Mouse (Mus musculus): ENCODE data around the gene Nek1. TPM values are rescaled to one million over a fixed set of nuclear protein-coding genes. Genes with fewer than 3 reads are reported as not detected.

Nek1 gene
- polyA plus RNA-seq, 1 experiment: 10.0 TPM

GRCm38 (mm10) chr8:60962763-60963162 is 30.2 kb upstream of the Nek1 start:
- no peaks in the 10 kb centered on the region; the same call in 1 of the 2 replicates for H3K4me1 ChIP-seq (ENCODE audit: control insufficient read depth, insufficient read depth, low read length)

GRCm38 (mm10) chr8:60963931-60964330 is 29.1 kb upstream of the Nek1 start:
- TF ChIP-seq CTCF (IDR thresholded peaks at IDR 0.05; ENCODE audit: control insufficient read depth, insufficient read depth, low read length) (no peak), POLR2A (IDR thresholded peaks at IDR 0.05; ENCODE audit: borderline replicate concordance, control insufficient read depth, low read depth, low read length) (no peak)
- H3K4me1 ChIP-seq (ENCODE audit: control insufficient read depth, insufficient read depth, low read length): no peaks in the 10 kb centered on the region; the same call in 1 of the 2 replicates
- H3K4me3 ChIP-seq (replicated peaks; ENCODE audit: control insufficient read depth, low read depth, low read length): no peak overlapping the region
- H3K27ac ChIP-seq (ENCODE audit: control insufficient read depth, insufficient read depth, low read depth, low read length, poor library complexity): no peak overlapping the region
- 40% methylated on average over 2 of the region's 2 CpGs for WGBS

More at GRCm38 (mm10) chr8:60962763-60963162, 30.2 kb upstream of the Nek1 start:
- 32% methylated on average over 3 of the region's 3 CpGs for WGBS
- Histone ChIP-seq H3K27ac (ENCODE audit: control insufficient read depth, insufficient read depth, low read depth, low read length, poor library complexity) (no peak overlapping the region), H3K4me3 (replicated peaks; ENCODE audit: control insufficient read depth, low read depth, low read length) (no peak overlapping the region)
- TF ChIP-seq CTCF (IDR thresholded peaks at IDR 0.05; ENCODE audit: control insufficient read depth, insufficient read depth, low read length) (no peak), POLR2A (IDR thresholded peaks at IDR 0.05; ENCODE audit: borderline replicate concordance, control insufficient read depth, low read depth, low read length) (no peak)

- 91% methylated on average over 4 of the region's 4 CpGs for WGBS
- peaks cover 1% of the 10 kb centered on the region; the same call in 1 of the 2 replicates for H3K4me1 ChIP-seq (ENCODE audit: control insufficient read depth, insufficient read depth, low read length)
- H3K4me3 ChIP-seq (replicated peaks; ENCODE audit: control insufficient read depth, low read depth, low read length): no peak overlapping the region
- H3K27ac ChIP-seq (ENCODE audit: control insufficient read depth, insufficient read depth, low read depth, low read length, poor library complexity): no peak overlapping the region
- no peak for TF ChIP-seq CTCF (IDR thresholded peaks at IDR 0.05; ENCODE audit: control insufficient read depth, insufficient read depth, low read length)
- no peak for TF ChIP-seq POLR2A (IDR thresholded peaks at IDR 0.05; ENCODE audit: borderline replicate concordance, control insufficient read depth, low read depth, low read length)
Observed at GRCm38 (mm10) chr8:60964518-60964917, 28.5 kb upstream of the Nek1 start.

- 27% methylated on average over 6 of the region's 6 CpGs for WGBS
- Histone ChIP-seq H3K4me3 (replicated peaks; ENCODE audit: control insufficient read depth, low read depth, low read length) (no peak overlapping the region), H3K4me1 (ENCODE audit: control insufficient read depth, insufficient read depth, low read length) (peaks cover 1% of the 10 kb centered on the region; the same call in 1 of the 2 replicates), H3K27ac (ENCODE audit: control insufficient read depth, insufficient read depth, low read depth, low read length, poor library complexity) (no peak overlapping the region)
- TF ChIP-seq CTCF (IDR thresholded peaks at IDR 0.05; ENCODE audit: control insufficient read depth, insufficient read depth, low read length) (no peak), POLR2A (IDR thresholded peaks at IDR 0.05; ENCODE audit: borderline replicate concordance, control insufficient read depth, low read depth, low read length) (no peak)
Observed at GRCm38 (mm10) chr8:60965306-60965705, 27.7 kb upstream of the Nek1 start.

- H3K4me1 ChIP-seq (ENCODE audit: control insufficient read depth, insufficient read depth, low read length): peaks cover 1% of the 10 kb centered on the region; the same call in 1 of the 2 replicates
- 72% methylated on average over 3 of the region's 3 CpGs for WGBS
- no peak overlapping the region for H3K4me3 ChIP-seq (replicated peaks; ENCODE audit: control insufficient read depth, low read depth, low read length)
- TF ChIP-seq CTCF (IDR thresholded peaks at IDR 0.05; ENCODE audit: control insufficient read depth, insufficient read depth, low read length): no peak
- no peak for TF ChIP-seq POLR2A (IDR thresholded peaks at IDR 0.05; ENCODE audit: borderline replicate concordance, control insufficient read depth, low read depth, low read length)
- H3K27ac ChIP-seq (ENCODE audit: control insufficient read depth, insufficient read depth, low read depth, low read length, poor library complexity): no peak overlapping the region
Observed at GRCm38 (mm10) chr8:60965741-60966140, 27.3 kb upstream of the Nek1 start.

- H3K27ac ChIP-seq (ENCODE audit: control insufficient read depth, insufficient read depth, low read depth, low read length, poor library complexity): peak overlapping the region; percentile 55; the same call in 1 of the 2 replicates
- H3K4me3 ChIP-seq (replicated peaks; ENCODE audit: control insufficient read depth, low read depth, low read length): no peak overlapping the region
- TF ChIP-seq CTCF (IDR thresholded peaks at IDR 0.05; ENCODE audit: control insufficient read depth, insufficient read depth, low read length): no peak
- TF ChIP-seq POLR2A (IDR thresholded peaks at IDR 0.05; ENCODE audit: borderline replicate concordance, control insufficient read depth, low read depth, low read length): no peak
- H3K4me1 ChIP-seq (ENCODE audit: control insufficient read depth, insufficient read depth, low read length): peaks cover 5% of the 10 kb centered on the region; the same call in 1 of the 2 replicates
- WGBS: 43% methylated on average over 2 of the region's 2 CpGs
Observed at GRCm38 (mm10) chr8:60969091-60969490, 23.9 kb upstream of the Nek1 start.

GRCm38 (mm10) chr8:60971808-60972207 is 21.2 kb upstream of the Nek1 start:
- Histone ChIP-seq H3K4me1 (ENCODE audit: control insufficient read depth, insufficient read depth, low read length) (peaks cover 5% of the 10 kb centered on the region; the same call in 1 of the 2 replicates), H3K4me3 (replicated peaks; ENCODE audit: control insufficient read depth, low read depth, low read length) (no peak overlapping the region), H3K27ac (ENCODE audit: control insufficient read depth, insufficient read depth, low read depth, low read length, poor library complexity) (no peak overlapping the region)
- TF ChIP-seq POLR2A (IDR thresholded peaks at IDR 0.05; ENCODE audit: borderline replicate concordance, control insufficient read depth, low read depth, low read length) (no peak), CTCF (IDR thresholded peaks at IDR 0.05; ENCODE audit: control insufficient read depth, insufficient read depth, low read length) (no peak)
- 58% methylated on average over 4 of the region's 4 CpGs for WGBS

GRCm38 (mm10) chr8:60973448-60973847 is 19.5 kb upstream of the Nek1 start:
- Histone ChIP-seq H3K4me1 (ENCODE audit: control insufficient read depth, insufficient read depth, low read length) (peaks cover 5% of the 10 kb centered on the region; the same call in 1 of the 2 replicates), H3K27ac (ENCODE audit: control insufficient read depth, insufficient read depth, low read depth, low read length, poor library complexity) (no peak overlapping the region), H3K4me3 (replicated peaks; ENCODE audit: control insufficient read depth, low read depth, low read length) (no peak overlapping the region)
- 27% methylated on average over 2 of the region's 2 CpGs for WGBS
- TF ChIP-seq POLR2A (IDR thresholded peaks at IDR 0.05; ENCODE audit: borderline replicate concordance, control insufficient read depth, low read depth, low read length) (no peak), CTCF (IDR thresholded peaks at IDR 0.05; ENCODE audit: control insufficient read depth, insufficient read depth, low read length) (no peak)

- TF ChIP-seq CTCF (IDR thresholded peaks at IDR 0.05; ENCODE audit: control insufficient read depth, insufficient read depth, low read length) (no peak), POLR2A (IDR thresholded peaks at IDR 0.05; ENCODE audit: borderline replicate concordance, control insufficient read depth, low read depth, low read length) (no peak)
- H3K4me1 ChIP-seq (ENCODE audit: control insufficient read depth, insufficient read depth, low read length): peaks cover 3% of the 10 kb centered on the region; the same call in 1 of the 2 replicates
- H3K27ac ChIP-seq (ENCODE audit: control insufficient read depth, insufficient read depth, low read depth, low read length, poor library complexity): no peak overlapping the region
- no peak overlapping the region for H3K4me3 ChIP-seq (replicated peaks; ENCODE audit: control insufficient read depth, low read depth, low read length)
- 70% methylated on average over 2 of the region's 2 CpGs for WGBS
Observed at GRCm38 (mm10) chr8:60974837-60975236, 18.2 kb upstream of the Nek1 start.
